Mouse (Mus musculus) C2C12 (cell line): ENCODE measurements around the gene Bcl9l. TPM values are rescaled to one million over a fixed set of nuclear protein-coding genes. Genes with fewer than 3 reads are reported as not detected.

ENCODE experiments used
- H3K27me3 ChIP-seq: one replicate; pipeline ENCODE4 v1.6.1; 2011; ENCODE audit not compliant: control insufficient read depth, insufficient read depth, insufficient read length
- H3K36me3 ChIP-seq: one replicate; pipeline ENCODE4 v1.6.1; 2011; ENCODE audit not compliant: control insufficient read depth, insufficient read depth
- H3K4me3 ChIP-seq: one replicate; pipeline ENCODE4 v1.5.1; 2011; ENCODE audit warnings: mild to moderate bottlenecking, control low read depth; ENCODE audit not compliant: poor library complexity, insufficient read depth, severe bottlenecking
- H3K79me2 ChIP-seq: one replicate; pipeline ENCODE4 v1.6.1; 2011; ENCODE audit not compliant: control insufficient read depth, insufficient read depth
- H3K79me3 ChIP-seq: one replicate; pipeline ENCODE4 v1.6.1; 2011; ENCODE audit warnings: low read depth, control low read depth
- H3ac ChIP-seq: one replicate; pipeline ENCODE3; 2011; ENCODE audit warnings: low read depth; ENCODE audit not compliant: control insufficient read depth, insufficient read length
- CEBPB ChIP-seq: IDR thresholded peaks from one replicate; pipeline ENCODE4 v1.6.1; 2011; ENCODE audit warnings: low read depth, mild to moderate bottlenecking, control low read depth, moderate library complexity
- CTCF ChIP-seq: IDR thresholded peaks from one replicate; pipeline ENCODE4 v1.5.1; 2011; ENCODE audit not compliant: control insufficient read depth, insufficient read depth, insufficient read length
- FOSL1 ChIP-seq: IDR thresholded peaks from one replicate; pipeline ENCODE4 v1.8.0; 2011; ENCODE audit warnings: mild to moderate bottlenecking, low read length; ENCODE audit not compliant: poor library complexity, insufficient read depth, severe bottlenecking
- MAX ChIP-seq: IDR thresholded peaks from one replicate; pipeline ENCODE4 v1.6.1; 2011; ENCODE audit warnings: mild to moderate bottlenecking, control low read depth
- MYOD1 ChIP-seq: IDR thresholded peaks from one replicate; pipeline ENCODE4 v1.6.1; 2011; ENCODE audit warnings: low read depth; ENCODE audit not compliant: control insufficient read depth, insufficient read length
- MYOG ChIP-seq: IDR thresholded peaks from one replicate; pipeline ENCODE4 v1.6.1; 2011; ENCODE audit not compliant: control insufficient read depth, insufficient read length; ENCODE audit errors: extremely low read depth
- USF1 ChIP-seq: IDR thresholded peaks from one replicate; pipeline ENCODE4 v1.6.1; 2011; ENCODE audit warnings: low read depth, mild to moderate bottlenecking, control low read depth, moderate library complexity
- polyA plus RNA-seq: library from polyadenylated mRNA; unstranded; fragments of >200 nt; fragmentation: generic; extraction: Trizol; gene quantifications from one replicate; pipeline ENCODE4 v1.2.1, GENCODE M21; 2012; ENCODE audit warnings: missing spikeins

Bcl9l gene
- polyA plus RNA-seq, 1 experiment, result 31.4 TPM

GRCm38 (mm10) chr9:44532991-44533580 is 50.5 kb downstream of the Bcl9l start:
- H3ac ChIP-seq, result no peak overlapping the region
- no peaks in the 10 kb centered on the region for H3K27me3 ChIP-seq
- TF ChIP-seq CTCF (no peak), CEBPB (no peak), MYOG (no peak), MYOD1 (no peak), MAX (no peak), FOSL1 (no peak), USF1 (no peak)
- H3K79me3 ChIP-seq, result no peaks in the 10 kb centered on the region
- no peaks in the 10 kb centered on the region for H3K36me3 ChIP-seq
- no peaks in the 10 kb centered on the region for H3K79me2 ChIP-seq
- no peak overlapping the region for H3K4me3 ChIP-seq

GRCm38 (mm10) chr9:44537625-44538301 is 55.1 kb downstream of the Bcl9l start:
- Histone ChIP-seq H3K79me2 (no peaks in the 10 kb centered on the region), H3K4me3 (no peak overlapping the region), H3K27me3 (no peaks in the 10 kb centered on the region), H3K79me3 (no peaks in the 10 kb centered on the region), H3ac (no peak overlapping the region), H3K36me3 (no peaks in the 10 kb centered on the region)
- TF ChIP-seq MAX (no peak), CTCF (no peak), MYOD1 (no peak), CEBPB (no peak), FOSL1 (no peak), USF1 (no peak), MYOG (no peak)

DNA sequence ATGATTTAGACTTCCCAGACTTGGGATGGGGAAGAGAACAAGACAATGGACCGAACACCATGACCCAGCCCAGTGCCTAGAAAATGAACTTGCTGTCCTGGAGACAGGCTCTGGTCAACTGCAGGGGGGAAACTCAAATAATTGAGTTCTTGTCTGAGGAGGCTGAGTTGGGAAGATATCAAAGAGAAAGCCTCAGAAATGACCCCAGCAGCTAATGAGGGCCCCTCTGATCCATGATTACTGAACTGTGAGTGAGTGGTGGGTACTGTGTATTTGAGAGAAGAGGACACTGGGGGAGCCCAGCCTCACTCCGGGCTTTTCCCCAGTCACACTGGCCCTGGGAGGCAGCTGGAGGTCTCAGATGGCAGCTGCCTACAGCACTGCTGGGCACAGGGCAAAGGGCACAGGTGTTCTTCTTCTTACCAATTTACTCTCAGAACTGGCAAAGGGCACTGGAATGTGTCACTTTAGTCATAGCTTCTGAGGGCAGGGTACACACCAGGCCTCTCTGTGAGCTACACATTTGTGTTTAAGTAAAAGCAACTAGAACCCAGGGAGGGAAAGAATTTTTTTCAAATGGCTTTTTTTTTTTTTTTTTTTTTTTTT is 57.3 kb downstream of the Bcl9l start:
- H3K36me3 ChIP-seq, result no peaks in the 10 kb centered on the region
- no peaks in the 10 kb centered on the region for H3K79me2 ChIP-seq
- no peaks in the 10 kb centered on the region for H3K79me3 ChIP-seq
- H3ac ChIP-seq, result no peak overlapping the region
- TF ChIP-seq FOSL1 (no peak), CTCF (no peak), MYOG (no peak), MAX (no peak), CEBPB (no peak), USF1 (no peak), MYOD1 (no peak)
- no peak overlapping the region for H3K4me3 ChIP-seq
- H3K27me3 ChIP-seq, result no peaks in the 10 kb centered on the region

GRCm38 (mm10) chr9:44540676-44541075 is 58.1 kb downstream of the Bcl9l start:
- Histone ChIP-seq H3K79me3 (no peaks in the 10 kb centered on the region), H3K27me3 (no peaks in the 10 kb centered on the region), H3K79me2 (no peaks in the 10 kb centered on the region), H3ac (no peak overlapping the region), H3K4me3 (no peak overlapping the region), H3K36me3 (no peaks in the 10 kb centered on the region)
- no peak for TF ChIP-seq FOSL1
- no peak for TF ChIP-seq USF1
- no peak for TF ChIP-seq MYOD1
- no peak for TF ChIP-seq MYOG
- no peak for TF ChIP-seq CEBPB
- no peak for TF ChIP-seq CTCF
- TF ChIP-seq MAX, result no peak

- no peaks in the 10 kb centered on the region for H3K79me3 ChIP-seq
- no peak for TF ChIP-seq USF1
- no peak for TF ChIP-seq FOSL1
- no peak for TF ChIP-seq MAX
- no peak for TF ChIP-seq CTCF
- TF ChIP-seq MYOG, result no peak
- TF ChIP-seq CEBPB, result no peak
- no peak for TF ChIP-seq MYOD1
- no peaks in the 10 kb centered on the region for H3K27me3 ChIP-seq
- H3ac ChIP-seq, result no peak overlapping the region
- no peak overlapping the region for H3K4me3 ChIP-seq
- no peaks in the 10 kb centered on the region for H3K79me2 ChIP-seq
- H3K36me3 ChIP-seq, result no peaks in the 10 kb centered on the region
Measured at GRCm38 (mm10) chr9:44542364-44542763, 59.7 kb downstream of the Bcl9l start.
